Mouse (Mus musculus) CH12.LX (cell line): ENCODE data around the gene Serpinb1c. TPM values are rescaled to one million over a fixed set of nuclear protein-coding genes. Genes with fewer than 3 reads are reported as not detected.

Source experiments
- DNase-seq: peaks from one replicate; pipeline ENCODE4 v3.0.0-alpha.2; 2013; ENCODE audit errors: extremely low read depth
- H3K27ac ChIP-seq: 2 replicates; pipeline ENCODE4 v1.5.1; 2012; ENCODE audit warnings: low read depth, mild to moderate bottlenecking, control low read depth, moderate library complexity; ENCODE audit not compliant: insufficient read depth
- H3K27me3 ChIP-seq: replicated peaks from 2 replicates; pipeline ENCODE3; 2012; ENCODE audit warnings: inconsistent platforms
- H3K36me3 ChIP-seq, 2 experiments: replicated peaks in 1 of 2; 2 replicates each; pipeline versions ENCODE3 to v1.6.1; 2012; ENCODE audit warnings: inconsistent platforms in 1 of 2, low read length in 1 of 2, mild to moderate bottlenecking in 1 of 2, mixed read lengths in 1 of 2, moderate library complexity in 1 of 2; ENCODE audit not compliant: control insufficient read depth in 1 of 2, insufficient read depth in 1 of 2
- H3K4me1 ChIP-seq, 2 experiments: 2 replicates each; pipeline ENCODE4 v1.6.1; 2012; ENCODE audit warnings: inconsistent platforms in 1 of 2, moderate library complexity in 1 of 2; ENCODE audit not compliant: insufficient read depth in 2 of 2, control insufficient read depth in 1 of 2
- H3K4me2 ChIP-seq: 2 replicates; pipeline ENCODE4 v1.6.1; 2012; ENCODE audit warnings: low read depth, mild to moderate bottlenecking, control low read depth; ENCODE audit not compliant: poor library complexity, insufficient read depth, severe bottlenecking
- H3K4me3 ChIP-seq, 3 experiments: fragments of 150-350 bp in 1 of 3; sonication (generic) in 1 of 3; replicated peaks in 1 of 3; 2 replicates each; pipeline versions ENCODE3 to v1.5.1; 2011 to 2012; ENCODE audit warnings: low read depth in 2 of 3, low read length in 2 of 3, mild to moderate bottlenecking in 2 of 3, moderate library complexity in 2 of 3, control low read depth in 1 of 3, improper control_type of control experiment in 1 of 3, inconsistent platforms in 1 of 3, mixed read lengths in 1 of 3; ENCODE audit not compliant: poor library complexity in 1 of 3
- H3K79me2 ChIP-seq: replicated peaks from 2 replicates; pipeline ENCODE4 v1.6.1; 2012; ENCODE audit warnings: mild to moderate bottlenecking, moderate library complexity; ENCODE audit not compliant: control insufficient read depth, poor library complexity, insufficient read depth, severe bottlenecking; ENCODE audit errors: extremely low read depth
- H3K9ac ChIP-seq: 2 replicates; pipeline ENCODE4 v1.6.1; 2012; ENCODE audit warnings: low read depth, mild to moderate bottlenecking, control low read depth, moderate library complexity; ENCODE audit not compliant: insufficient read depth
- H3K9me3 ChIP-seq: replicated peaks from 2 replicates; pipeline ENCODE3; 2012; ENCODE audit warnings: low read length, inconsistent platforms, mixed read lengths
- BHLHE40 ChIP-seq: IDR thresholded peaks from 2 replicates; pipeline ENCODE4 v1.6.1; 2011; ENCODE audit warnings: mild to moderate bottlenecking, low read depth, low read length, improper control_type of control experiment
- CHD1 ChIP-seq: IDR thresholded peaks from 2 replicates; pipeline ENCODE4 v1.6.1; 2012; ENCODE audit warnings: low read depth, low read length, improper control_type of control experiment, inconsistent platforms
- CHD2 ChIP-seq: IDR thresholded peaks from 2 replicates; pipeline ENCODE4 v1.6.1; 2011; ENCODE audit warnings: low read length, improper control_type of control experiment
- CTCF ChIP-seq, 2 experiments: IDR thresholded peaks in 1 of 2; conservative IDR thresholded peaks in 1 of 2; 2 replicates each; pipeline ENCODE4 v1.5.1; 2011 to 2012; ENCODE audit warnings: low read depth in 2 of 2, low read length in 2 of 2, improper control_type of control experiment in 1 of 2, inconsistent platforms in 1 of 2, mild to moderate bottlenecking in 1 of 2, moderate library complexity in 1 of 2
- E2F4 ChIP-seq: IDR thresholded peaks from 2 replicates; pipeline ENCODE4 v1.6.1; 2011; ENCODE audit warnings: low read depth, low read length, improper control_type of control experiment; ENCODE audit not compliant: insufficient replicate concordance
- EP300 ChIP-seq: IDR thresholded peaks from 2 replicates; pipeline ENCODE4 v1.6.1; 2011; ENCODE audit warnings: low read length, improper control_type of control experiment
- IRF4 ChIP-seq: IDR thresholded peaks from 2 replicates; pipeline ENCODE4 v1.6.1; 2014; ENCODE audit warnings: low read depth, mild to moderate bottlenecking, inconsistent platforms, low read length, improper control_type of control experiment
- JUN ChIP-seq: IDR thresholded peaks from 2 replicates; pipeline ENCODE4 v1.6.1; 2011; ENCODE audit warnings: low read depth, mild to moderate bottlenecking, low read length, improper control_type of control experiment, moderate library complexity; ENCODE audit not compliant: insufficient read depth
- KAT2A ChIP-seq: IDR thresholded peaks from 2 replicates; pipeline ENCODE4 v1.6.1; 2012; ENCODE audit warnings: low read length, improper control_type of control experiment, inconsistent platforms; ENCODE audit not compliant: insufficient replicate concordance
- MAFK ChIP-seq: IDR thresholded peaks from 2 replicates; pipeline ENCODE4 v1.6.1; 2011; ENCODE audit warnings: low read length, improper control_type of control experiment; ENCODE audit not compliant: insufficient replicate concordance
- MAX ChIP-seq: IDR thresholded peaks from 2 replicates; pipeline ENCODE4 v1.6.1; 2011; ENCODE audit warnings: low read length, improper control_type of control experiment
- MEF2A ChIP-seq: IDR thresholded peaks from 2 replicates; pipeline ENCODE4 v1.6.1; 2014; ENCODE audit warnings: low read depth, mild to moderate bottlenecking, inconsistent platforms, low read length, improper control_type of control experiment, borderline replicate concordance
- MXI1 ChIP-seq: IDR thresholded peaks from 2 replicates; pipeline ENCODE4 v1.6.1; 2011; ENCODE audit warnings: mild to moderate bottlenecking, low read depth, low read length, improper control_type of control experiment
- MYC ChIP-seq: IDR thresholded peaks from 2 replicates; pipeline ENCODE4 v1.6.1; 2011; ENCODE audit warnings: low read depth, mild to moderate bottlenecking, improper control_type of control experiment, low read length
- NELFE ChIP-seq: IDR thresholded peaks from 2 replicates; pipeline ENCODE4 v1.6.1; 2011; ENCODE audit warnings: low read depth, low read length, improper control_type of control experiment
- POLR2A ChIP-seq: IDR thresholded peaks from 2 replicates; pipeline ENCODE4 v1.6.1; 2011; ENCODE audit warnings: low read depth, mild to moderate bottlenecking, improper control_type of control experiment, low read length
- RAD21 ChIP-seq: IDR thresholded peaks from 2 replicates; pipeline ENCODE4 v1.6.1; 2011; ENCODE audit warnings: low read depth, mild to moderate bottlenecking, low read length, improper control_type of control experiment, moderate library complexity
- RCOR1 ChIP-seq: conservative IDR thresholded peaks from 2 replicates; pipeline ENCODE4 v1.6.1; 2012; ENCODE audit warnings: low read depth, mild to moderate bottlenecking, inconsistent platforms, low read length, improper control_type of control experiment
- SIN3A ChIP-seq: IDR thresholded peaks from 2 replicates; pipeline ENCODE4 v1.6.1; 2012; ENCODE audit warnings: low read length, improper control_type of control experiment, inconsistent platforms
- SMC3 ChIP-seq: IDR thresholded peaks from 2 replicates; pipeline ENCODE4 v1.6.1; 2011; ENCODE audit warnings: low read depth, low read length, improper control_type of control experiment
- TBP ChIP-seq: conservative IDR thresholded peaks from 2 replicates; pipeline ENCODE4 v1.6.1; 2011; ENCODE audit warnings: low read depth, low read length, improper control_type of control experiment
- TCF12 ChIP-seq: IDR thresholded peaks from 2 replicates; pipeline ENCODE4 v1.6.1; 2014; ENCODE audit warnings: low read depth, mild to moderate bottlenecking, inconsistent platforms, low read length, improper control_type of control experiment
- UBTF ChIP-seq: IDR thresholded peaks from 2 replicates; pipeline ENCODE4 v1.6.1; 2012; ENCODE audit warnings: low read depth, mild to moderate bottlenecking, inconsistent platforms, low read length, improper control_type of control experiment, moderate library complexity
- USF2 ChIP-seq: conservative IDR thresholded peaks from 2 replicates; pipeline ENCODE4 v1.6.1; 2011; ENCODE audit warnings: low read depth, low read length, improper control_type of control experiment
- ZC3H11A ChIP-seq: IDR thresholded peaks from 2 replicates; pipeline ENCODE4 v1.6.1; 2012; ENCODE audit warnings: low read depth, mild to moderate bottlenecking, inconsistent platforms, low read length, improper control_type of control experiment
- dilution Hi-C: fragments of 300-500 bp; cut with MboI; formaldehyde crosslinking; loops from 2 replicates; pipeline ENCODE4 v1.14.3; 2020; ENCODE audit warnings: low sequenced_read_pairs; ENCODE audit not compliant: extremely low pct_unique_long_range_greater_than_20kb, extremely low pct_ligation_motif_present
- in situ Hi-C: fragments of 300-500 bp; cut with MboI; formaldehyde crosslinking; loops from 3 replicates; pipeline ENCODE4 v1.14.3; 2019; ENCODE audit warnings: low sequenced_read_pairs, low pct_ligation_motif_present, low pct_unique_long_range_greater_than_20kb, mixed read lengths
- polyA plus RNA-seq: library from polyadenylated mRNA; unstranded; fragments of >175 nt; gene quantifications from 2 replicates; pipeline ENCODE4 v1.2.1, GENCODE M21; 2012; ENCODE audit warnings: low read depth; ENCODE audit not compliant: insufficient read length
- total RNA-seq, 2 experiments: library from RNA; depleted of rRNA; stranded (reverse); fragments of 300-350 nt in 1 of 2; fragments of >200 nt in 1 of 2; gene quantifications; 2 replicates each; pipeline ENCODE4 v1.2.3; 2012 to 2014

The Serpinb1c gene
- total and polyA plus RNA-seq, 3 experiments, result 0.27 TPM; not detected in 2

DNA sequence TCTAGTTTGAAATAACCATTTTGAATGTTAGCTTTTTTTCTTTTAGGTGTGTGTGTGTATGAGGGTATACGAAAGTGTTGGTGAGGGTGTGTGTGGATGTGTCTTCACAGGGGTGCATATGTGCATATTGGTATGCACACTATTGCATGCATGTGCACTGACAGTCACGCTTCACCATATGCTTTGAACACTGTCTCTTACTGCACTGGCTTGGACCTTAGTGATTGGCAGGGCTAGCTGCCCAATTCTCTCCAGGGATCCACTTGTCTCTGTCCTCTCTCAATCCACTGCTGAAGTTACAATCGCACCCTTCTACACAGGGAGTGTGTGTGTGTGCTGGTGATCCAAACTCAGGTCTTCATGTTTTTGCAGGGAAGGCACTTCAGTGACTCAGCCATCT lies 56.7 kb downstream of the Serpinb1c start:
- in situ Hi-C loops (no loop called here), dilution Hi-C loops (no loop called here)
- H3K9me3 ChIP-seq, result no peaks in the 10 kb centered on the region

DNA sequence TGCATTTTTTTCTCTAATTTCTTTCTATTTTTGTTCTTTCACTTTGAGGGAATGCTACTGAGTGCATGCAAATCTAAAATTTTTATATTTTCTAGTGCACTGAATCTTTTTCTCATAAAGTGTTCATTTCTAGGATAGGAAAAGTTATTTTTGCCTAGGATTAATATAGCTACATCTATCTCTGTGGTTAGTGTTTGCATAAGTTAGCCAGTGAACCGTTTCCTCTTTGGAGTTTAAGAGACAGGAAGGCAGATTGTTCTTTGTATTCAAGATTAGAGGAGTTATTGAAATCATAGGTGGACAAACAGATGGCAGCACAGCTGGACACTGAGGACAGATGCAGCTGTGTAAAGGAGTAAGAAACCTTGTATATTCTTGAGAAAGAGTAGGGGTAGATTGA lies 58.7 kb downstream of the Serpinb1c start:
- no peak overlapping the region for H3K9ac ChIP-seq
- H3K27me3 ChIP-seq, result no peaks in the 10 kb centered on the region
- no peaks in the 10 kb centered on the region for H3K79me2 ChIP-seq
- no peak overlapping the region for H3K27ac ChIP-seq
- DNase-seq, result peak; percentile 17
- no peaks in the 10 kb centered on the region for H3K9me3 ChIP-seq
- peaks cover 3 to 49% of the 10 kb centered on the region in 2 experiments; a peak in 3 of 4 replicates for H3K4me1 ChIP-seq
- H3K36me3 ChIP-seq, result peaks cover 0 to 3% of the 10 kb centered on the region in 2 experiments
- in situ Hi-C loops (no loop called here), dilution Hi-C loops (no loop called here)
- H3K4me3 ChIP-seq, result no peak overlapping the region
- H3K4me2 ChIP-seq, result no peak overlapping the region
- TF ChIP-seq MYC (no peak), TBP (no peak), BHLHE40 (no peak), MXI1 (no peak), MAFK (no peak), MEF2A (peak; percentile 60; the same call in 1 of the 2 replicates), CTCF (conservative IDR thresholded peaks at IDR 0.05 in 1 of 2, IDR thresholded peaks at IDR 0.05 in 1 of 2; ENCODE audit: low read depth in 2 of 2, low read length in 2 of 2) (no peak), EP300 (peak; percentile 56; the same call in 1 of the 2 replicates), UBTF (no peak), USF2 (no peak), POLR2A (no peak), E2F4 (no peak), RCOR1 (no peak)

More for the DNA sequence above, 56.7 kb downstream of the Serpinb1c start:
- peaks cover 3 to 39% of the 10 kb centered on the region in 2 experiments; a peak in 3 of 4 replicates for H3K4me1 ChIP-seq
- no peak overlapping the region for H3K4me2 ChIP-seq
- TF ChIP-seq TCF12 (no peak), KAT2A (no peak), SMC3 (no peak), UBTF (no peak), CHD1 (no peak), IRF4 (no peak), JUN (no peak), MEF2A (no peak), ZC3H11A (no peak), USF2 (no peak), SIN3A (no peak), MAX (no peak), RAD21 (no peak), NELFE (no peak), MYC (no peak), CHD2 (no peak)
- no peaks in the 10 kb centered on the region for H3K27me3 ChIP-seq
- H3K36me3 ChIP-seq, result peaks cover 0 to 4% of the 10 kb centered on the region in 2 experiments
- no peak overlapping the region for H3K4me3 ChIP-seq
- no peak for DNase-seq
- H3K27ac ChIP-seq, result no peak overlapping the region
- H3K79me2 ChIP-seq, result no peaks in the 10 kb centered on the region
- H3K9ac ChIP-seq, result no peak overlapping the region
